ENCODE assay signal across 12 mouse cellular contexts in genomic region chr10:70437289-70437688, GRCm38 (mm10). TPM values are rescaled to one million over a fixed set of nuclear protein-coding genes. Genes with fewer than 3 reads are reported as not detected.
A peak's percentile ranks its signal among the peaks of the same experiment; 100 is the strongest.
DNase-seq lines count a peak whose midpoint lies in the region; ATAC-seq and TF ChIP-seq lines count a peak whose summit lies in the region.
"Had no signal": no experiment of that assay in that cellular context is flagged by ENCODE, and none has a peak within 500 bp of the region (broad histone marks: within the 10 kb centered on the region; RNA-seq: fewer than 3 reads in every experiment).

No protein-coding gene starts in this region.

- H3K4me2 ChIP-seq in lung, embryonic 14.5 days: no peak overlapping the region
- no peak overlapping the region for H3K4me2 ChIP-seq in forebrain, embryonic 13.5 days
- H3K4me2 ChIP-seq: limb, embryonic 13.5 days; midbrain, embryonic 12.5 days; neural tube, embryonic 15.5 days had no signal

- peaks cover 2% of the 10 kb centered on the region; the same call in 1 of the 2 replicates for H3K4me1 ChIP-seq in lung, embryonic 14.5 days (ENCODE audit: insufficient read depth)
- H3K4me1 ChIP-seq in forebrain, embryonic 13.5 days: peaks cover 21% of the 10 kb centered on the region

- 59% methylated on average over 5 of the region's 5 CpGs for whole genome bisulfite sequencing in lung, embryonic 14.5 days
- WGBS in forebrain, embryonic 13.5 days: 88% methylated on average over 5 of the region's 5 CpGs

- no peak for ATAC-seq in lung, embryonic 14.5 days (ENCODE audit: insufficient read depth)
- ATAC-seq in forebrain, embryonic 13.5 days: no peak
- ATAC-seq: intestine, postnatal 0 days had no signal

- H3K9me3 ChIP-seq in lung, embryonic 14.5 days (ENCODE audit: low read depth, low read length): no peaks in the 10 kb centered on the region
- no peaks in the 10 kb centered on the region for H3K9me3 ChIP-seq in forebrain, embryonic 13.5 days (replicated peaks)
- H3K9me3 ChIP-seq: limb, embryonic 13.5 days; midbrain, embryonic 12.5 days; neural tube, embryonic 15.5 days had no signal

- peak; percentile 23 to 41 for DNase-seq in cerebellum, postnatal 10 days
- no peak for DNase-seq in cerebellum, adult 18-20 months
- DNase-seq in gastrocnemius, adult 2 months: peak; percentile 62
- peak; percentile 75 to 78 for DNase-seq in heart, postnatal 14 days
- DNase-seq in lung, embryonic 14.5 days: peak; percentile 66
- no peak for DNase-seq in thymus, postnatal 4 days
- no peak for DNase-seq in thymus, postnatal 10 days (ENCODE audit: low spot score in 2 of 2)

- no peak overlapping the region for H3K9ac ChIP-seq in lung, embryonic 14.5 days
- H3K9ac ChIP-seq in forebrain, embryonic 13.5 days: no peak overlapping the region
- H3K9ac ChIP-seq: limb, embryonic 13.5 days; midbrain, embryonic 12.5 days; neural tube, embryonic 15.5 days had no signal

- intact Hi-C loops in gastrocnemius, adult 2 months (cut with DNase I): no loop called here
- intact Hi-C loops in heart, postnatal 14 days (cut with DNase I): loop anchor here (5.0 kb wide), 2 partner anchors 55 kb away; no protein-coding TSS in a partner anchor

- no peak for TF ChIP-seq CTCF in gastrocnemius, adult 2 months (IDR thresholded peaks at IDR 0.05)
- TF ChIP-seq CTCF in lung, embryonic 14.5 days (IDR thresholded peaks at IDR 0.05; ENCODE audit: low read depth): no peak

- peak overlapping the region; percentile 60 for H3K27ac ChIP-seq in gastrocnemius, adult 2 months
- H3K27ac ChIP-seq in lung, embryonic 14.5 days (ENCODE audit: low read depth): no peak overlapping the region
- no peak overlapping the region for H3K27ac ChIP-seq in forebrain, embryonic 13.5 days
- H3K27ac ChIP-seq: limb, embryonic 13.5 days; midbrain, embryonic 12.5 days; neural tube, embryonic 15.5 days had no signal

- no peak overlapping the region for H3K4me3 ChIP-seq in gastrocnemius, adult 2 months
- H3K4me3 ChIP-seq in lung, embryonic 14.5 days (ENCODE audit: low read depth, low read length): no peak overlapping the region
- H3K4me3 ChIP-seq in forebrain, embryonic 13.5 days: no peak overlapping the region
- H3K4me3 ChIP-seq: limb, embryonic 13.5 days; midbrain, embryonic 12.5 days; neural tube, embryonic 15.5 days had no signal

- H3K27me3 ChIP-seq in lung, embryonic 14.5 days (ENCODE audit: insufficient read depth, low read length): no peaks in the 10 kb centered on the region
- H3K27me3 ChIP-seq in forebrain, embryonic 13.5 days: no peaks in the 10 kb centered on the region
- H3K27me3 ChIP-seq: midbrain, embryonic 12.5 days; neural tube, embryonic 15.5 days had no signal

- no peaks in the 10 kb centered on the region for H3K36me3 ChIP-seq in lung, embryonic 14.5 days (ENCODE audit: insufficient read depth)
- no peaks in the 10 kb centered on the region for H3K36me3 ChIP-seq in forebrain, embryonic 13.5 days (ENCODE audit: poor library complexity, severe bottlenecking)
- H3K36me3 ChIP-seq: limb, embryonic 13.5 days; midbrain, embryonic 12.5 days; neural tube, embryonic 15.5 days had no signal

RNA-seq across cellular contexts. Expression of gene Fam13c, which starts 3.0 kb away (rescaled TPM):
- total RNA-seq in gastrocnemius, adult 2 months (2021): 1 to 10 TPM; 5.2 to 7.0 TPM
- 1 to 10 TPM; 6.0 to 7.7 TPM for total RNA-seq in heart, postnatal 14 days (2021)
- 9.1 and 9.7 TPM in 2 replicates for polyA plus RNA-seq in lung, embryonic 14.5 days (2014; fragmentation: Nextera tagmentation; extraction: Ambion mirVana)
- polyA plus RNA-seq in forebrain, embryonic 13.5 days (2015; fragmentation: Nextera tagmentation; extraction: Ambion mirVana): 20.2 and 21.1 TPM in 2 replicates

Comparison
In these comparisons a context has a peak if more than half of its experiments do, and no peak if none do; other contexts are left out.
1. DNase-seq: peak in cerebellum, postnatal 10 days (2 of 2), gastrocnemius, adult 2 months (single experiment), heart, postnatal 14 days (2 of 2) and lung, embryonic 14.5 days (single experiment); none in cerebellum, adult 18-20 months (0 of 2), thymus, postnatal 4 days (single experiment) and thymus, postnatal 10 days (0 of 2).